In the genomic region with DNA sequence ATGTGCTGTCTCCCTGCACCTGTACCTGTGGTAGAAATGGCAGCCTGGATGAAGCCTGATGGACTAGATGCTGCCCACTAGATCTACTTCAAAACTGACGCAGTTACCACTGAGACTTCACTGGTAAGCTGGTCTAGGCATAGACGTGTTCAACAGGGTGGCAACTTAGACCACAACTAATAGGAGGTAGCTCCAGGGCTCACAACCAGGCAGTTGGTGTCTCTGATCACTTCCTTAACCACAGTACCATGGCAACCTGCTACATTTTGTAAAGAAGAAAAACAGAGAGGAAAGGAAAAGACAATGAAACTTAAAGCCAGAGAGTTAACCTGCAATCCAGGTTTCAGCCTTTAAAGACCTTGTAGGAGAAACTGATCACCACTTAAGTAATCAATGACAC, we compare ENCODE assay signal across 23 mouse cellular contexts.
DNase-seq lines count a peak whose midpoint lies in the region; ATAC-seq lines count a peak whose summit lies in the region.
"Had no signal": no experiment of that assay in that cellular context is flagged by ENCODE, and none has a peak within 500 bp of the region (broad histone marks: within the 10 kb centered on the region; RNA-seq: fewer than 3 reads in every experiment).

No protein-coding gene starts in this region.

- peak; percentile 37 for DNase-seq in CD4-positive, CD25-positive, alpha-beta regulatory T cell, adult 2 months (ENCODE audit: low read depth, low spot score)
- DNase-seq in T-cell, adult 2 months (ENCODE audit: low spot score) = peak; percentile 48
- DNase-seq in ovary, postnatal 36 days (ENCODE audit: low spot score) = no peak
- no peak for DNase-seq in forebrain, embryonic 11.5 days (ENCODE audit: low spot score)
- no peak for DNase-seq in urinary bladder, postnatal 36 days (ENCODE audit: low spot score in 2 of 2)
- DNase-seq: adrenal gland, postnatal 10 days; adrenal gland, postnatal 36 days; cerebellum, adult 18-20 months; cerebellum, adult 9-10 months; cerebellum, postnatal 14 days; forebrain, postnatal 0 days; gastrocnemius, adult 2 months; gastrocnemius, postnatal 14 days; heart, adult 18-20 months; heart, postnatal 14 days; heart, postnatal 4 days had no signal

- H3K4me2 ChIP-seq in forebrain, embryonic 11.5 days (ENCODE audit: low read depth, low read length, severe bottlenecking) = no peak overlapping the region
- H3K4me2 ChIP-seq: heart, embryonic 13.5 days; hindbrain, embryonic 14.5 days; intestine, embryonic 15.5 days had no signal

- H3K27me3 ChIP-seq in forebrain, embryonic 11.5 days (ENCODE audit: control insufficient read depth, insufficient read depth, low read length) = no peaks in the 10 kb centered on the region
- H3K27me3 ChIP-seq: heart, embryonic 13.5 days; intestine, embryonic 15.5 days had no signal

- no peak overlapping the region for H3K9ac ChIP-seq in forebrain, embryonic 11.5 days (ENCODE audit: low read length)
- H3K9ac ChIP-seq: forebrain, postnatal 0 days; heart, embryonic 13.5 days; hindbrain, embryonic 14.5 days; intestine, embryonic 15.5 days had no signal

- peak; percentile 17 for ATAC-seq in inflammation-experienced regulatory T-cells, adult 6 months
- ATAC-seq in forebrain, embryonic 11.5 days (replicated peaks; ENCODE audit: low FRiP score) = no peak
- ATAC-seq: forebrain, embryonic 14.5 days; forebrain, postnatal 0 days; hindbrain, postnatal 0 days; intestine, embryonic 15.5 days had no signal

- H3K4me3 ChIP-seq in forebrain, embryonic 11.5 days (ENCODE audit: low read depth, low read length) = no peak overlapping the region
- H3K4me3 ChIP-seq: forebrain, embryonic 10.5 days; gastrocnemius, adult 2 months; heart, embryonic 13.5 days; intestine, embryonic 15.5 days had no signal

- H3K36me3 ChIP-seq in forebrain, embryonic 11.5 days (ENCODE audit: control insufficient read depth, insufficient read depth, low read length) = no peaks in the 10 kb centered on the region
- H3K36me3 ChIP-seq: forebrain, embryonic 10.5 days; heart, embryonic 13.5 days; intestine, embryonic 15.5 days had no signal

- no peak overlapping the region for H3K27ac ChIP-seq in forebrain, embryonic 11.5 days (ENCODE audit: low read depth, low read length)
- H3K27ac ChIP-seq: forebrain, embryonic 10.5 days; gastrocnemius, adult 2 months; heart, embryonic 13.5 days; hindbrain, embryonic 14.5 days; hindbrain, postnatal 0 days; intestine, embryonic 15.5 days had no signal

- WGBS in forebrain, embryonic 11.5 days = 92% methylated on average over 2 of the region's 2 CpGs

- no peaks in the 10 kb centered on the region for H3K4me1 ChIP-seq in forebrain, embryonic 11.5 days (replicated peaks; ENCODE audit: control insufficient read depth, insufficient read depth, low read length)
- H3K4me1 ChIP-seq: forebrain, embryonic 10.5 days; heart, embryonic 13.5 days; intestine, embryonic 15.5 days had no signal

- H3K9me3 ChIP-seq in forebrain, embryonic 11.5 days (ENCODE audit: control insufficient read depth, low read length) = no peaks in the 10 kb centered on the region; the same call in 1 of the 2 replicates
- H3K9me3 ChIP-seq: intestine, embryonic 15.5 days had no signal

Comparison
In these comparisons a context has a peak if more than half of its experiments do, and no peak if none do; other contexts are left out.
1. DNase-seq: peak in CD4-positive, CD25-positive, alpha-beta regulatory T cell, adult 2 months (single experiment) and T-cell, adult 2 months (single experiment); none in ovary, postnatal 36 days (single experiment), forebrain, embryonic 11.5 days (single experiment) and urinary bladder, postnatal 36 days (0 of 2).